Mouse (Mus musculus) myocyte (in vitro differentiated cells): ENCODE measurements around the gene Pask.

Experiments used
- CEBPB ChIP-seq: IDR thresholded peaks from 2 replicates; pipeline ENCODE4 v1.6.1; 2011; ENCODE audit warnings: mild to moderate bottlenecking, moderate library complexity; ENCODE audit not compliant: poor library complexity, insufficient read depth, severe bottlenecking
- POLR2A ChIP-seq: IDR thresholded peaks from one replicate; pipeline ENCODE4 v1.6.1; 2011; ENCODE audit warnings: low read depth, mild to moderate bottlenecking, control low read depth, moderate library complexity; ENCODE audit not compliant: insufficient read length
- TCF12 ChIP-seq: IDR thresholded peaks from one replicate; pipeline ENCODE4 v1.6.1; 2011; ENCODE audit warnings: mild to moderate bottlenecking, control low read depth; ENCODE audit not compliant: poor library complexity, insufficient read depth, severe bottlenecking
- USF1 ChIP-seq: IDR thresholded peaks from one replicate; pipeline ENCODE4 v1.6.1; 2011; ENCODE audit warnings: low read depth, mild to moderate bottlenecking, control low read depth, moderate library complexity

DNA sequence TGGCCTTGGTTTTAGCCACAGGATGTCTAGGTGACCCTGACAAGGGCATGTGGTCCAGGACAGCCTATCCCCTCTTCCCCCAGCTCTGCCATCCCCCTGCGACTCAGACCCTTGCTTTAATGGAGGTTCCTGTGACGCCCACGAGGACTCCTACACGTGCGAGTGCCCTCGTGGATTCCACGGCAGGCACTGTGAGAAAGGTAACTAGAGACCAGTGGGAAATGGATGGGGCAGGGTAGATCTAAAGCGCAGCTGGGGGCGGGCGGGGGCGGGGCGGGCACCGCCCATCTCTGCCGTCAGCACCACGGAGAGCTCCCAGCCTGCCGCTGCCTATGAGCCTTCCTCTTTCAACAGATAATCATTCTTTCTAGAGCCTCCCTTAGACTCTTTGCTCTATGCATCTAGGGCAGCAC is 70.9 kb downstream of the Pask start:
- TF ChIP-seq POLR2A = no peak
- TF ChIP-seq CEBPB = no peak
- TF ChIP-seq USF1 = no peak
- no peak for TF ChIP-seq TCF12
